ENCODE assay signal across 14 mouse cellular contexts in genomic region chr17:26221508-26221907, GRCm38 (mm10). TPM values are rescaled to one million over a fixed set of nuclear protein-coding genes. Genes with fewer than 3 reads are reported as not detected.
"Had no signal": no experiment of that assay in that cellular context is flagged by ENCODE, and none has a peak within 500 bp of the region (broad histone marks: within the 10 kb centered on the region; RNA-seq: fewer than 3 reads in every experiment).

No protein-coding gene starts in this region.

- H3K9me3 ChIP-seq: limb, embryonic 15.5 days; liver, embryonic 13.5 days; midbrain, embryonic 13.5 days; stomach, embryonic 15.5 days had no signal

- H3K27ac ChIP-seq: limb, embryonic 15.5 days; liver, embryonic 13.5 days; midbrain, embryonic 13.5 days; stomach, embryonic 15.5 days had no signal

- H3K27me3 ChIP-seq: limb, embryonic 15.5 days; midbrain, embryonic 13.5 days; stomach, embryonic 15.5 days had no signal

- H3K9ac ChIP-seq: limb, embryonic 15.5 days; liver, embryonic 13.5 days; liver, postnatal 0 days; midbrain, embryonic 13.5 days; stomach, embryonic 15.5 days had no signal

- H3K4me3 ChIP-seq: limb, embryonic 15.5 days; liver, embryonic 13.5 days; midbrain, embryonic 13.5 days; stomach, embryonic 15.5 days had no signal

- H3K4me2 ChIP-seq: limb, embryonic 15.5 days; liver, embryonic 13.5 days; midbrain, embryonic 13.5 days; stomach, embryonic 15.5 days had no signal

- ATAC-seq: hindbrain, embryonic 16.5 days; inflammation-experienced regulatory T-cells, adult 6 months; liver, postnatal 0 days; midbrain, embryonic 13.5 days had no signal

- H3K4me1 ChIP-seq: limb, embryonic 15.5 days; liver, embryonic 13.5 days; midbrain, embryonic 13.5 days; stomach, embryonic 15.5 days had no signal

- H3K36me3 ChIP-seq: liver, embryonic 13.5 days had no signal

- DNase-seq: layer of hippocampus, adult 9-11 months; layer of hippocampus, postnatal 36 days; liver, embryonic 13.5 days; liver, postnatal 0 days; lung, postnatal 14 days; right cerebral cortex, adult 18-20 months; spleen, adult 18-20 months; thymus, postnatal 4 days had no signal

RNA-seq across cellular contexts. Expression of gene Arhgdig, which starts 13.9 kb away (rescaled TPM):
- polyA plus RNA-seq: inflammation-experienced regulatory T-cells, adult 6 months had no signal

RNA-seq across cellular contexts. Expression of gene Rgs11, which starts 18.8 kb away (rescaled TPM):
- polyA plus RNA-seq: liver, postnatal 0 days had no signal

RNA-seq across cellular contexts. Expression of gene Pdia2, which starts 22.6 kb away (rescaled TPM):
- polyA plus RNA-seq: inflammation-experienced regulatory T-cells, adult 6 months; midbrain, embryonic 13.5 days; midbrain, postnatal 0 days had no signal
